Mouse (Mus musculus) heart, postnatal 0 days (tissue): ENCODE measurements at regions not wholly inside any gene's neighbourhood (a gene's known extent, or its start where the extent isn't known, plus 50 kb on each side); places are given as distances from the start of the nearest gene placed in this dataset.

Experiments used
- ATAC-seq: fragments of 200-750 bp; cut with Nextera tagmentation; 2 replicates; pipeline ENCODE4 v1.8.0; 2017; ENCODE audit warnings: low read depth, moderate number of reproducible peaks, moderate library complexity; ENCODE audit not compliant: insufficient read depth
- DNase-seq: peaks from one replicate; pipeline ENCODE4 v3.0.0-alpha.2; 2016; ENCODE audit warnings: low spot score
- H3K27ac ChIP-seq: fragments of 300-500 bp; sonication (generic); 2 replicates; pipeline ENCODE4 v1.5.1; 2014; ENCODE audit warnings: low read depth, mild to moderate bottlenecking
- H3K27me3 ChIP-seq: fragments of 300-500 bp; sonication (generic); 2 replicates; pipeline ENCODE4 v1.6.1; 2014; ENCODE audit warnings: low read length, mixed read lengths; ENCODE audit not compliant: control insufficient read depth, insufficient read depth
- H3K36me3 ChIP-seq: fragments of 300-500 bp; sonication (generic); replicated peaks from 2 replicates; pipeline ENCODE4 v1.6.1; 2014; ENCODE audit warnings: low read length, mixed read lengths; ENCODE audit not compliant: control insufficient read depth, insufficient read depth
- H3K4me1 ChIP-seq: fragments of 300-500 bp; sonication (generic); 2 replicates; pipeline ENCODE4 v1.6.1; 2014; ENCODE audit warnings: antibody characterized with exemption; ENCODE audit not compliant: control insufficient read depth, insufficient read depth
- H3K4me2 ChIP-seq: fragments of 300-500 bp; sonication (generic); 2 replicates; pipeline ENCODE4 v1.6.1; 2014; ENCODE audit warnings: low read depth, mild to moderate bottlenecking, low read length, moderate library complexity
- H3K4me3 ChIP-seq: fragments of 300-500 bp; sonication (generic); 2 replicates; pipeline ENCODE4 v1.5.1; 2014; ENCODE audit warnings: low read depth, low read length
- H3K9ac ChIP-seq: fragments of 300-500 bp; sonication (generic); replicated peaks from 2 replicates; pipeline ENCODE4 v1.6.1; 2014; ENCODE audit warnings: low read depth, low read length, mixed read lengths
- H3K9me3 ChIP-seq: fragments of 300-500 bp; sonication (generic); replicated peaks from 2 replicates; pipeline ENCODE4 v1.6.1; 2016; ENCODE audit warnings: low read length; ENCODE audit not compliant: control insufficient read depth
- CTCF ChIP-seq: IDR thresholded peaks from 2 replicates; pipeline ENCODE4 v1.5.1; 2016; ENCODE audit warnings: antibody characterized with exemption, control low read depth, low read depth
- EP300 ChIP-seq: IDR thresholded peaks from 2 replicates; pipeline ENCODE4 v1.6.1; 2016; ENCODE audit warnings: antibody characterized with exemption, low read depth
- WGBS: fragments of 180-500 bp; shearing (Covaris S2); extraction: QIAGEN DNeasy Blood & Tissue Kit; methylation state at CpG from one replicate; pipeline ENCODE4 v1.1.7; 2014; 5-methylcytosine and 5-hydroxymethylcytosine counted together

- no peak for DNase-seq
- ATAC-seq: no peak
- Histone ChIP-seq H3K27ac (no peak overlapping the region), H3K4me1 (no peaks in the 10 kb centered on the region), H3K9me3 (no peaks in the 10 kb centered on the region), H3K4me3 (no peak overlapping the region), H3K36me3 (no peaks in the 10 kb centered on the region), H3K27me3 (no peaks in the 10 kb centered on the region), H3K9ac (no peak overlapping the region), H3K4me2 (no peak overlapping the region)
- no peak for TF ChIP-seq EP300
- WGBS: 64% methylated on average over 4 of the region's 4 CpGs
Observed at GRCm38 (mm10) chr13:110710847-110711246, 316.0 kb downstream of the Plk2 start.

DNA sequence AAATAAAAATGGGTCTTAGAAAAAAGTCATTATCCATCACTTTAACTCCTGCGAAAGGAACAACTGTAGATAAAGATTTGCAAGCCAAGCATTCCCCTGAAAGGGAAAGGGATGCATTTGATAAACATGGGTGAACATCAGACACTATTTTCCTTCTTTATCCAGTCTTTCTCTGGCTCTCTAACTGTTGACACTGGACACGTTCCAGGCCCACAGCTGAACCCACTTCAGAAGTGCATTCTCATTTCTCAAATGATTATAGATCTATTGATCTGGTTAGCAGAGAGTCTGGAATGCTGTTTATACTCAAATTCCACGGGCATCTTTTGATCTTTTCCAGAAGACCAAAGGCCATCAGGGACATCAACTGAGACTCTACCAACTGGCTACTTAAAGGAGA, 317.7 kb downstream of the Plk2 start:
- H3K4me2 ChIP-seq: no peak overlapping the region
- no peaks in the 10 kb centered on the region for H3K36me3 ChIP-seq
- no peak overlapping the region for H3K4me3 ChIP-seq
- no peak overlapping the region for H3K9ac ChIP-seq
- DNase-seq (no peak), ATAC-seq (no peak)
- no peaks in the 10 kb centered on the region for H3K9me3 ChIP-seq
- H3K4me1 ChIP-seq: no peaks in the 10 kb centered on the region
- TF ChIP-seq EP300: no peak
- no peak for TF ChIP-seq CTCF
- no peaks in the 10 kb centered on the region for H3K27me3 ChIP-seq
- 34% methylated on average over 3 of the region's 3 CpGs for WGBS
- no peak overlapping the region for H3K27ac ChIP-seq

DNA sequence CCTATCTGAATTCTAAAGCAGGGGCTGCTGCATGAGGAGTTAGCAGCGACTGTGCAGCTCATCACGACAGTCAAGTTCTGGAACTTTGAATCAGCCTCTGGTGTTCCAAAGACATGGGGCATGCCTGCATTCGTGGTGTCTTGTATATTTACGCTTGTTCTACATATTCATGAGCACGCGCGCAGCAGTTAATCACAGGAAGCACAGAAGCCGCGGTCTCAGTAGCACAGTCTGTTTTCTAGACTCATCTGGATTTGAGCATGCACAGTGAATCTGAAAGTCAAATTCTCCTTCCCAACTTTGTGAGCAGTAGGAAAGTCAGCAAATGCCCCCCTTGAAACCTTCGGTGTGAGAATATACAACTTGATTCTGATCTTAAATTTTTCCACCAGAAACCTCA, 327.3 kb downstream of the Plk2 start:
- WGBS: 88% methylated on average over 10 of the region's 10 CpGs
- Histone ChIP-seq H3K27me3 (no peaks in the 10 kb centered on the region), H3K4me2 (no peak overlapping the region), H3K27ac (no peak overlapping the region), H3K9me3 (no peaks in the 10 kb centered on the region), H3K9ac (no peak overlapping the region), H3K4me1 (no peaks in the 10 kb centered on the region), H3K36me3 (no peaks in the 10 kb centered on the region), H3K4me3 (no peak overlapping the region)
- ATAC-seq (no peak), DNase-seq (no peak)
- TF ChIP-seq EP300 (no peak), CTCF (no peak)

GRCm38 (mm10) chr13:110722752-110723151, 327.9 kb downstream of the Plk2 start:
- DNase-seq (no peak), ATAC-seq (no peak)
- Histone ChIP-seq H3K27me3 (no peaks in the 10 kb centered on the region), H3K27ac (no peak overlapping the region), H3K9me3 (no peaks in the 10 kb centered on the region), H3K36me3 (no peaks in the 10 kb centered on the region), H3K4me3 (no peak overlapping the region), H3K4me1 (no peaks in the 10 kb centered on the region), H3K4me2 (no peak overlapping the region), H3K9ac (no peak overlapping the region)
- WGBS: 80% methylated on average over 6 of the region's 6 CpGs
- TF ChIP-seq EP300 (no peak), CTCF (no peak)

GRCm38 (mm10) chr13:110724836-110725235, 330.0 kb downstream of the Plk2 start:
- H3K36me3 ChIP-seq: no peaks in the 10 kb centered on the region
- H3K27me3 ChIP-seq: no peaks in the 10 kb centered on the region
- no peak overlapping the region for H3K4me3 ChIP-seq
- WGBS: 91% methylated on average over 2 of the region's 2 CpGs
- H3K9me3 ChIP-seq: no peaks in the 10 kb centered on the region
- no peaks in the 10 kb centered on the region for H3K4me1 ChIP-seq
- TF ChIP-seq CTCF: no peak
- no peak for TF ChIP-seq EP300
- ATAC-seq (no peak), DNase-seq (no peak)
- no peak overlapping the region for H3K27ac ChIP-seq
- no peak overlapping the region for H3K4me2 ChIP-seq
- H3K9ac ChIP-seq: no peak overlapping the region

DNA sequence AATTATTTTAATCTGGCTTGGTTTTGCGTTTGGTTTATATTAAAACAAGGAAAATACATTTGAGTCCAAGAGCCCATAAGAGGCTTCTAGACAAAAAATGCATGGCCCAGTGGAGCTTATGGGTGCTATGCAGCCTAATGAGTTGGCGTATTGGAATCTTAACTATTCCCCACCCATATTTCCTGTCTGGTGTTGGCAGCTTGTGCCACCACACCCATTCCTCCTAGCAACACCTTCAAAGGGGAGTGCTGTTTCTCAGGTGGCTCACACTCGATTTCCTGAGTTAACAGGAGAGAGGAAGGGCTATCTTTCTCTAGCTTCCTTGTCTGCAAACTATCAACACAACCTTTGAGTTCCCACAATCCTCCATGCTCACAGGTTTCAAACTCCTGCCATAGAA, 331.0 kb downstream of the Plk2 start:
- Histone ChIP-seq H3K9ac (no peak overlapping the region), H3K36me3 (no peaks in the 10 kb centered on the region), H3K27ac (no peak overlapping the region), H3K4me1 (no peaks in the 10 kb centered on the region), H3K9me3 (no peaks in the 10 kb centered on the region), H3K4me3 (no peak overlapping the region), H3K27me3 (no peaks in the 10 kb centered on the region), H3K4me2 (no peak overlapping the region)
- TF ChIP-seq EP300 (no peak), CTCF (no peak)
- whole genome bisulfite sequencing: 63% methylated on average over 3 of the region's 3 CpGs
- ATAC-seq (no peak), DNase-seq (no peak)
